Mouse (Mus musculus) liver, embryonic 15.5 days (tissue): ENCODE measurements at regions not wholly inside any gene's neighbourhood (a gene's known extent, or its start where the extent isn't known, plus 50 kb on each side); places are given as distances from the start of the nearest gene placed in this dataset.

Experiments
- ATAC-seq: fragments of 200-750 bp; cut with Nextera tagmentation; 2 replicates; pipeline ENCODE4 v1.8.0; 2017; ENCODE audit warnings: moderate number of reproducible peaks, mild to moderate bottlenecking, moderate library complexity; ENCODE audit not compliant: insufficient read depth
- H3K27ac ChIP-seq: fragments of 300-500 bp; sonication (generic); replicated peaks from 2 replicates; pipeline ENCODE4 v1.5.1; 2015; ENCODE audit warnings: mild to moderate bottlenecking, inconsistent platforms
- H3K27me3 ChIP-seq: fragments of 300-500 bp; sonication (generic); 2 replicates; pipeline ENCODE4 v1.6.1; 2015; ENCODE audit warnings: mild to moderate bottlenecking, inconsistent platforms
- H3K36me3 ChIP-seq: fragments of 300-500 bp; sonication (generic); replicated peaks from 2 replicates; pipeline ENCODE4 v1.6.1; 2015; ENCODE audit warnings: moderate library complexity, mild to moderate bottlenecking, inconsistent platforms
- H3K4me1 ChIP-seq: fragments of 300-500 bp; sonication (generic); replicated peaks from 2 replicates; pipeline ENCODE4 v1.6.1; 2015; ENCODE audit warnings: inconsistent platforms
- H3K4me2 ChIP-seq: fragments of 300-500 bp; sonication (generic); 2 replicates; pipeline ENCODE4 v1.6.1; 2015; ENCODE audit warnings: moderate library complexity, mild to moderate bottlenecking, inconsistent platforms
- H3K4me3 ChIP-seq: fragments of 300-500 bp; sonication (generic); replicated peaks from 2 replicates; pipeline ENCODE4 v1.5.1; 2015; ENCODE audit warnings: mild to moderate bottlenecking, inconsistent platforms
- H3K9ac ChIP-seq: fragments of 300-500 bp; sonication (generic); 2 replicates; pipeline ENCODE4 v1.6.1; 2015; ENCODE audit warnings: moderate library complexity, mild to moderate bottlenecking, inconsistent platforms
- H3K9me3 ChIP-seq: fragments of 300-500 bp; sonication (generic); replicated peaks from 2 replicates; pipeline ENCODE4 v1.6.1; 2016; ENCODE audit warnings: inconsistent platforms
- WGBS: fragments of 180-500 bp; shearing (Covaris S2); methylation state at CpG from one replicate; pipeline ENCODE4 v1.1.7; 2015; ENCODE audit warnings: mixed read lengths; ENCODE audit not compliant: insufficient replicate concordance; 5-methylcytosine and 5-hydroxymethylcytosine counted together

- no peaks in the 10 kb centered on the region for H3K4me1 ChIP-seq
- no peak overlapping the region for H3K9ac ChIP-seq
- 38% methylated on average over 1 of the region's 1 CpGs for WGBS
- ATAC-seq, result no peak
- H3K36me3 ChIP-seq, result no peaks in the 10 kb centered on the region
- H3K27me3 ChIP-seq, result no peaks in the 10 kb centered on the region
- no peak overlapping the region for H3K4me2 ChIP-seq
- H3K27ac ChIP-seq, result no peak overlapping the region
- no peak overlapping the region for H3K4me3 ChIP-seq
- H3K9me3 ChIP-seq, result no peaks in the 10 kb centered on the region
Observed at GRCm38 (mm10) chr5:132774141-132774680, 231.1 kb upstream of the Auts2 start.

DNA sequence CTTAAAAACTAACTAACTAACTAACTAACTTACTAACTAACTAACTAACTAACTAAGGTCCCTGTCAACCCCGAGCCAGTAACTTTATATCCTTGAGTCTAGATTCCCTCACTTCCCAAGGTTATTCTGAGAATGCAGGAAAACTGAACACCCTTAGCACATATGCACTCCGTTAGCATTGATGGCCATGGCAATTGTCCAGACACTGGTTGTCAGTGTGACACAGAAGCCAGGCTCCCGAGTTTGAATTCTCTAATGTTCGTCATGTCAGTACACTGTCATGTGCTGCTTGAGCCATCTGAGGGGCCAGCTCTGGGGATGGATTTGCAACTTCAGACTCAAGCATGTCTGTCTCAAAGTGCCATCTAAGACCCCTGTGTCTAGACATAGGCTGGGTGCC is 217.3 kb upstream of the Auts2 start:
- no peak for ATAC-seq

GRCm38 (mm10) chr5:132759751-132760150 is 216.6 kb upstream of the Auts2 start:
- Histone ChIP-seq H3K9me3 (no peaks in the 10 kb centered on the region; the same call in 1 of the 2 replicates), H3K4me1 (no peaks in the 10 kb centered on the region), H3K36me3 (no peaks in the 10 kb centered on the region), H3K27me3 (no peaks in the 10 kb centered on the region), H3K4me2 (no peak overlapping the region), H3K27ac (no peak overlapping the region), H3K9ac (no peak overlapping the region), H3K4me3 (no peak overlapping the region)
- no peak for ATAC-seq
- WGBS, result 51% methylated on average over 6 of the region's 6 CpGs

More for the DNA sequence above, 217.3 kb upstream of the Auts2 start:
- Histone ChIP-seq H3K27ac (no peak overlapping the region), H3K9ac (no peak overlapping the region), H3K4me1 (no peaks in the 10 kb centered on the region), H3K27me3 (no peaks in the 10 kb centered on the region), H3K4me2 (no peak overlapping the region), H3K36me3 (no peaks in the 10 kb centered on the region), H3K9me3 (no peaks in the 10 kb centered on the region; the same call in 1 of the 2 replicates), H3K4me3 (no peak overlapping the region)
- 62% methylated on average over 4 of the region's 4 CpGs for WGBS

DNA sequence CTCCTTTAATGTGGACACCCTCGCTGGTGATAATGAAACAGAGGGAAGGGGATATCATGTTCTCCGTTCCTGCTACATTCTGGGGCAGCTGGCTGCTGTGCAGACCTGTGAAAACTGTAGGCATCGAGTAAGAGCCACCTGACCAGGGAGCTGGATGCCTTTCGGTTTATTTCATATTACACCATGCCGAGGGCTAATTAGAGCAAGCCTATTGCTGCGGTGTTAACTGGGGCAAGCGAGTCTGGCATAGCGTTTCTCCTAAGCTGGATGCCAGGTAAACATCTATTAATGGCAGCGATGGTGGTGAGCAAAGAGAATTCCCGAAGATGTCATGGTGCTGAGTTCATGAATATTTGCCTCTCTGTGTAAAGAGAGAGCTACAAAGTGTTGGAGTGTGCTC is 215.8 kb upstream of the Auts2 start:
- ATAC-seq, result no peak
- Histone ChIP-seq H3K9me3 (no peaks in the 10 kb centered on the region; the same call in 1 of the 2 replicates), H3K9ac (no peak overlapping the region), H3K4me3 (no peak overlapping the region), H3K27me3 (no peaks in the 10 kb centered on the region), H3K27ac (no peak overlapping the region), H3K4me1 (no peaks in the 10 kb centered on the region), H3K4me2 (no peak overlapping the region), H3K36me3 (no peaks in the 10 kb centered on the region)
- WGBS, result 67% methylated on average over 10 of the region's 10 CpGs

- Histone ChIP-seq H3K4me3 (no peak overlapping the region), H3K27ac (no peak overlapping the region), H3K27me3 (no peaks in the 10 kb centered on the region), H3K4me2 (no peak overlapping the region), H3K9ac (no peak overlapping the region), H3K9me3 (no peaks in the 10 kb centered on the region), H3K4me1 (no peaks in the 10 kb centered on the region), H3K36me3 (no peaks in the 10 kb centered on the region)
- no peak for ATAC-seq
- 59% methylated on average over 5 of the region's 5 CpGs for WGBS
Observed at GRCm38 (mm10) chr5:132737966-132738365, 194.8 kb upstream of the Auts2 start.

DNA sequence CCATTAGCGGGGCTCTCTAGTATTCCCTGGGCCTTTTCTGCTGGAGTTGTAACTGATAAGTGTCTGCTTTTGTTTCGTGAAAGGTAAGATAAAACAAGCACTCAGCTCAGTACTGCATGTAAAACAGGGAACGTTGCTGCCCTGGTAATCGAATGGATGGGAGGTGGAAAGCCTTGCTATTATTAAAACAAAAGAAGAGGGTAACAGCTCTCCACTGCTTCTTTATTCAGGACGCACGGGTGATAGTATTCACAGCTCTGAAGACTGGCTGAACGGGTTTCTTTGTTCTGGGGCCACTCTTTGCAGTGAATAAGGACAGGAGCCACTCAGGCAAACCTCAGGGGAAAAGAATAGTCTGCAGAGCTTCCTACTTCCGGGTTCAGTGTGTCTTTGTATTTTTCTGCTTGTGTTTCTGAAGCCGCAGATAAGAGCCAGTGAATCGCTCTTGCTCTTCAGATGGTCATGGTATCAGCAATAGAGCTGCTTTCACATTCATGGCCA is 185.6 kb upstream of the Auts2 start:
- no peak overlapping the region for H3K4me3 ChIP-seq
- no peak overlapping the region for H3K9ac ChIP-seq
- no peaks in the 10 kb centered on the region for H3K9me3 ChIP-seq
- H3K4me2 ChIP-seq, result no peak overlapping the region
- H3K4me1 ChIP-seq, result no peaks in the 10 kb centered on the region
- no peak overlapping the region for H3K27ac ChIP-seq
- H3K36me3 ChIP-seq, result no peaks in the 10 kb centered on the region
- no peak for ATAC-seq
- WGBS, result 43% methylated on average over 10 of the region's 10 CpGs
- no peaks in the 10 kb centered on the region for H3K27me3 ChIP-seq

DNA sequence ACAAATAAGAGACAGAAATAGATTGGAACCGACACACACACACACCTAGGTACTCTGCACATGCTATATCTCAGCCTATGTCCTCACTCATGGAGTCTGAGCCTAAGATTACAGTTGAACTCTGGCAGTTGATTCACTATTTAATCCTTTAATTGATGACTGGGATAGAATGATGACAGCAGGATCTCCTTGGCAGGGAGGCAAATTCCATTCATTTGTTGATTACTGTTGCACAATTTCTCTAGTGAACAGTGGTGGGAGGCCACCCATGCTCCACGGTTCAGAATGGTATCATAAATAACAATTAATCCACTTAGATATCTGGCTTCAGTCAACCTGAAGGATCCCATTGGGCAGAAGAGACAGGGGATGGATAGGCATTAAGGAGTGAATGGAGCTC is 181.3 kb upstream of the Auts2 start:
- H3K9me3 ChIP-seq, result no peaks in the 10 kb centered on the region
- 60% methylated on average over 2 of the region's 2 CpGs for WGBS
- no peak overlapping the region for H3K4me3 ChIP-seq
- H3K27me3 ChIP-seq, result no peaks in the 10 kb centered on the region
- H3K36me3 ChIP-seq, result no peaks in the 10 kb centered on the region
- no peaks in the 10 kb centered on the region for H3K4me1 ChIP-seq
- no peak for ATAC-seq
- no peak overlapping the region for H3K9ac ChIP-seq
- no peak overlapping the region for H3K27ac ChIP-seq
- no peak overlapping the region for H3K4me2 ChIP-seq

GRCm38 (mm10) chr5:132710301-132710700 is 167.2 kb upstream of the Auts2 start:
- no peak overlapping the region for H3K4me2 ChIP-seq
- no peak for ATAC-seq
- no peaks in the 10 kb centered on the region for H3K27me3 ChIP-seq
- 51% methylated on average over 4 of the region's 4 CpGs for WGBS
- no peaks in the 10 kb centered on the region for H3K9me3 ChIP-seq
- H3K27ac ChIP-seq, result no peak overlapping the region
- H3K4me1 ChIP-seq, result no peaks in the 10 kb centered on the region
- H3K4me3 ChIP-seq, result no peak overlapping the region
- H3K9ac ChIP-seq, result no peak overlapping the region
- no peaks in the 10 kb centered on the region for H3K36me3 ChIP-seq

- Histone ChIP-seq H3K9ac (no peak overlapping the region), H3K4me1 (no peaks in the 10 kb centered on the region), H3K4me2 (no peak overlapping the region), H3K27ac (no peak overlapping the region), H3K9me3 (no peaks in the 10 kb centered on the region), H3K27me3 (no peaks in the 10 kb centered on the region), H3K36me3 (no peaks in the 10 kb centered on the region), H3K4me3 (no peak overlapping the region)
- ATAC-seq, result no peak
- whole genome bisulfite sequencing, result 77% methylated on average over 4 of the region's 4 CpGs
Observed at GRCm38 (mm10) chr5:132707531-132707930, 164.4 kb upstream of the Auts2 start.

DNA sequence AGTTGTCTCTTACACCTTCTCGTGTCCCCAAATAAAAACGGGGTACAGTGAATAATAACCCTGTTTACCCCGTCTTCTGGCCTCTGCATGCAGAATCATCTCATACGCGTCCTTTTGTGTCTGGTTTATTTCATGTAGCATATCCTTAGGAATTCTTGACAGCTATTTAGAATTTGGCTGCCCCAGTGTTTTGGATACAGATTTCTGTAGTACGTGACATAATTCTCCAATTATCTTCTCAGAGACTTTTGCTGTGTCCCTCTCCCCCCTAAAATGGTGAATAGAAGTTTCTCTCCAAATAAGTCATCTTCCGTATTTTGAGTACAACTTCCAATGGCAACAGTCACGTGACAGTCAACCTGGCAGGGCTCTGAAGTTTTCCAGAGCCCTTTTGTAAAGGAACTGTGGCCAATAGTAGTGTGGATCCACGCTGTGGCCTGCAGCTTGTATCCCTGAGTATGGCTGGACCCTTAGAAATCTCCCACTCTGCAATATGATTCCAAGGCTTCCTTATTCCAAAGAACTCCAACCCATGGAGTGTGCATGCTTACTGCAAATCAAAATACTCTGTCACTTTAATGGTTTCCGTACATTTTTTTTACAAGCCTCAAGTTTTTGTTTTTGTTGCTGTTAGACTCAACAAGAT is 160.4 kb upstream of the Auts2 start:
- Histone ChIP-seq H3K4me2 (no peak overlapping the region), H3K4me1 (no peaks in the 10 kb centered on the region), H3K27ac (no peak overlapping the region), H3K9me3 (no peaks in the 10 kb centered on the region), H3K27me3 (no peaks in the 10 kb centered on the region), H3K36me3 (no peaks in the 10 kb centered on the region), H3K9ac (no peak overlapping the region), H3K4me3 (no peak overlapping the region)
- WGBS, result 63% methylated on average over 10 of the region's 10 CpGs
- no peak for ATAC-seq

DNA sequence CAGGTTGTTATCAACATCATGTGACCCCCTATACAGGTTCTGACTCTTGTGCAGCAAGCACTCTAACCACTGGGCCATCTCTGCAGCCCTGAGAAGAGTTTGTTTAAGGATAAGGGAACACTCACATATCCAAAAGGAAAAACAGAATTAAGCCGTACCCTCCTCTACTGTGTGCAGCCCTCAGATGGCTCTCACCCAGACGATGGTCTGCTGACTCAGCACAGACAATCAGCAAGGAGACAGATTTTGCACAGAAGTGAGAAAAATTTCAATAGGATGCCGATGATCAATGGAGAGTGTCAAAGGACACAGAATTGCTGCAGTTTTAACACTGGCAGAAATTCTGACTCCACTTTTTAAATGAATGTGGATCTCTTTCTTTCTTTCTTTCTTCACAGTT is 159.4 kb upstream of the Auts2 start:
- no peaks in the 10 kb centered on the region for H3K9me3 ChIP-seq
- H3K27me3 ChIP-seq, result no peaks in the 10 kb centered on the region
- no peak overlapping the region for H3K4me3 ChIP-seq
- no peak overlapping the region for H3K9ac ChIP-seq
- H3K27ac ChIP-seq, result no peak overlapping the region
- no peak for ATAC-seq
- H3K36me3 ChIP-seq, result no peaks in the 10 kb centered on the region
- H3K4me2 ChIP-seq, result no peak overlapping the region
- 64% methylated on average over 3 of the region's 3 CpGs for WGBS
- no peaks in the 10 kb centered on the region for H3K4me1 ChIP-seq

DNA sequence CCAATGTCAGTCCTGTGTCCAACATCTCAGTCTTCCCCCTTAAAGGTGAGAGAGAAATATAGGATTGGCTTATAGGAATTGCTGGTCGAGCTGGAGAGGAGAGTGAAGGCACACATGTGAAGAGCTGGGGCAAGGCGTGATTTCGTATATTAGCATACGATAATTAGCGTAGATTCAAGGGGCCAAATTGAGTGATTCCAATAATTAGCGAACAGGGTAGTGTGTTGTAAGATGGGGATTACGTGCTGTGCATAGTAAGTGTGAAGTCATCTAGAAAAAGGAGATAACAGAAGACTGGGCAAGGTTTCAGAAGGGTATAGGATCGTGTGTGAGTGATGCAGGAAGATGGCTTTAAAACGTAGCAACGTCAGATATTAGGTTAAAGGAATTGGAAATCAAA is 147.6 kb upstream of the Auts2 start:
- 65% methylated on average over 10 of the region's 10 CpGs for WGBS

More for the DNA sequence above, 147.6 kb upstream of the Auts2 start:
- Histone ChIP-seq H3K27me3 (no peaks in the 10 kb centered on the region), H3K4me3 (no peak overlapping the region), H3K36me3 (no peaks in the 10 kb centered on the region), H3K9ac (no peak overlapping the region), H3K9me3 (no peaks in the 10 kb centered on the region), H3K4me1 (no peaks in the 10 kb centered on the region), H3K27ac (no peak overlapping the region), H3K4me2 (no peak overlapping the region)
- no peak for ATAC-seq
